Comparison of ENCODE assay signal across 8 mouse cellular contexts in genomic region chr5:104333231-104333640, GRCm38 (mm10). TPM values are rescaled to one million over a fixed set of nuclear protein-coding genes. Genes with fewer than 3 reads are reported as not detected.
A peak's percentile ranks its signal among the peaks of the same experiment; 100 is the strongest.
DNase-seq lines count a peak whose midpoint lies in the region; ATAC-seq lines count a peak whose summit lies in the region.

No protein-coding gene starts in this region.

- H3K4me3 ChIP-seq in forebrain, embryonic 16.5 days (replicated peaks; ENCODE audit: low read length), result no peak overlapping the region
- no peak overlapping the region for H3K4me3 ChIP-seq in midbrain, embryonic 12.5 days

- H3K36me3 ChIP-seq in forebrain, embryonic 16.5 days (ENCODE audit: control insufficient read depth, insufficient read depth), result no peaks in the 10 kb centered on the region
- no peaks in the 10 kb centered on the region for H3K36me3 ChIP-seq in midbrain, embryonic 12.5 days

- H3K9ac ChIP-seq in forebrain, embryonic 16.5 days (replicated peaks; ENCODE audit: low read depth, low read length), result no peak overlapping the region
- no peak overlapping the region for H3K9ac ChIP-seq in midbrain, embryonic 12.5 days (replicated peaks)

- H3K4me1 ChIP-seq in forebrain, embryonic 16.5 days (replicated peaks; ENCODE audit: control insufficient read depth, insufficient read depth, low read length), result 0 out of 2 replicates have a peak, but pooled peaks cover 4% of the 10 kb centered on the region
- no peaks in the 10 kb centered on the region for H3K4me1 ChIP-seq in midbrain, embryonic 12.5 days

- no peak overlapping the region for H3K27ac ChIP-seq in forebrain, embryonic 16.5 days (ENCODE audit: low read length)
- H3K27ac ChIP-seq in midbrain, embryonic 12.5 days (replicated peaks), result no peak overlapping the region

- H3K27me3 ChIP-seq in forebrain, embryonic 16.5 days (replicated peaks; ENCODE audit: control insufficient read depth, insufficient read depth, low read length), result no peaks in the 10 kb centered on the region
- peaks cover 4% of the 10 kb centered on the region; the same call in 1 of the 2 replicates for H3K27me3 ChIP-seq in midbrain, embryonic 12.5 days

- intact Hi-C loops in left cerebral cortex, postnatal 14 days (cut with DNase I), result loop anchor here (1.0 to 5.0 kb wide), 2 partner anchors 114 to 201 kb away; no protein-coding TSS in a partner anchor

- peak; percentile 58 for ATAC-seq in forebrain, embryonic 16.5 days
- ATAC-seq in midbrain, embryonic 12.5 days (ENCODE audit: low FRiP score, low read depth), result peak; percentile 64

- no peaks in the 10 kb centered on the region for H3K9me3 ChIP-seq in forebrain, embryonic 16.5 days (ENCODE audit: control insufficient read depth, low read length)
- H3K9me3 ChIP-seq in midbrain, embryonic 12.5 days, result no peaks in the 10 kb centered on the region

- H3K4me2 ChIP-seq in forebrain, embryonic 16.5 days (ENCODE audit: low read length), result no peak overlapping the region
- H3K4me2 ChIP-seq in midbrain, embryonic 12.5 days (replicated peaks), result no peak overlapping the region

- DNase-seq in layer of hippocampus, adult 11-12 months (ENCODE audit: low spot score), result peak; percentile 71
- DNase-seq in layer of hippocampus, adult 9-11 months, result no peak
- DNase-seq in brain, adult 2 months (ENCODE audit: low read depth, low spot score), result peak; percentile 80
- peak; percentile 13 for DNase-seq in induced T-regulatory cell, adult 2 months (ENCODE audit: low read depth)
- DNase-seq in left cerebral cortex, postnatal 14 days (ENCODE audit: low spot score in 2 of 2), result peak; percentile 65 to 84
- DNase-seq in testis, postnatal 14 days (ENCODE audit: low spot score), result peak; percentile 50

- 43% methylated on average over 7 of the region's 7 CpGs for WGBS in forebrain, embryonic 16.5 days
- 53% methylated on average over 7 of the region's 7 CpGs for WGBS in midbrain, embryonic 12.5 days

RNA-seq across cellular contexts. Expression of gene Mepe, which starts 8.1 kb away (rescaled TPM):
- polyA plus RNA-seq in forebrain, embryonic 16.5 days (2015; fragmentation: Nextera tagmentation; extraction: Ambion mirVana), result not detected in 2 replicates
- total RNA-seq in left cerebral cortex, postnatal 14 days (2021), result not detected
- not detected in 2 replicates for polyA plus RNA-seq in midbrain, embryonic 12.5 days (2016; fragmentation: Nextera tagmentation; extraction: Ambion mirVana)

RNA-seq across cellular contexts. Expression of gene Ibsp, which starts 34.3 kb away (rescaled TPM):
- polyA plus RNA-seq in forebrain, embryonic 16.5 days (2015; fragmentation: Nextera tagmentation; extraction: Ambion mirVana), result 0.79 and 14.0 TPM in 2 replicates
- under 1 TPM; 0.29 to 0.32 TPM for total RNA-seq in left cerebral cortex, postnatal 14 days (2021)
- polyA plus RNA-seq in midbrain, embryonic 12.5 days (2016; fragmentation: Nextera tagmentation; extraction: Ambion mirVana), result not detected in 2 replicates
